Mouse (Mus musculus) thymus, adult 18-20 months (tissue): ENCODE results near the gene Nfs1.
A peak's percentile ranks its signal among the peaks of the same experiment; 100 is the strongest.
"Not testable (repeated sequence)": the region's sequence is repeated elsewhere in the genome, so short reads cannot be mapped to it uniquely, and the experiment has no call there.

Experiments
- DNase-seq, 2 experiments: peaks; one replicate each; pipeline ENCODE4 v3.0.0; 2022; ENCODE audit warnings: mixed read lengths in 2 of 2

Nfs1 gene

DNA sequence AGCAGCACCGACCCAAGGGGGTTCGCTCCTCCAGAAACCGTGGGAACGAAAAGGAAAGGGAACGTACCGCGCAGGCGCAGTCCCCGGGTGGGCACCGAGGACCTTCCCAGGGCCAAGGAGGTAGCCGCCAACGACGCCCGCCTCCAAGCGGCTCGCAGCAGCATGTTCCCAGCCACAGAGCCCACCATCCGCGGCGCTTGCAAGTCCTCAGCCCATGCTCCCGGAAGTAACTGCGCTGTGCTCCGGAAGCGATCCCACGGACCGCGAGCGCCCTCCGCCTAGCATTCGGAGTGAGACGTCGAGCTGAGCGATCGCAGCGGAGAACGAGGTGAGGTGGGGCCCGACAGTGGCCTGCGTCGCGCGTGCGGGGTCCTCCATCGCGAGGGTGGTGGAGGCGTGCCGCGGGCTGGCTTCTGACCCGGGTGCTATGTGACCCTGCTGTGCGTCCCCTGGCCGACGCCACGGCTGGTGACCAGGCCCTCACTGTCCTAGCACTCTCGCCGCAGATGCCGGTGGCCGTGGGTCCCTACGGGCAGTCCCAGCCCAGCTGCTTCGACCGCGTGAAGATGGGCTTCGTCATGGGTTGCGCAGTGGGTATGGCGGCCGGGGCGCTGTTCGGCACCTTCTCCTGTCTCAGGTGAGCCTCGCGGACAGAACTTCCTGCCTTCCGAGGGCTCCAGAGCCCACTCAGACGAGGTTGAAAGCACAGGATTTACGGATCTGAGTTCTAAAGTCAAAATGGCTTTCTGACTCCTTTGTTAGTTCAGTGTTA, at the start of gene Nfs1, which contains the start of gene Romo1:
Gene Nfs1, minus strand, starts transcription at position 234 of the 772 bp plus-strand sequence.
Gene Romo1, plus strand, starts transcription at position 87 of the 772 bp plus-strand sequence.
- DNase-seq: peak; percentile 91 to 93

DNA sequence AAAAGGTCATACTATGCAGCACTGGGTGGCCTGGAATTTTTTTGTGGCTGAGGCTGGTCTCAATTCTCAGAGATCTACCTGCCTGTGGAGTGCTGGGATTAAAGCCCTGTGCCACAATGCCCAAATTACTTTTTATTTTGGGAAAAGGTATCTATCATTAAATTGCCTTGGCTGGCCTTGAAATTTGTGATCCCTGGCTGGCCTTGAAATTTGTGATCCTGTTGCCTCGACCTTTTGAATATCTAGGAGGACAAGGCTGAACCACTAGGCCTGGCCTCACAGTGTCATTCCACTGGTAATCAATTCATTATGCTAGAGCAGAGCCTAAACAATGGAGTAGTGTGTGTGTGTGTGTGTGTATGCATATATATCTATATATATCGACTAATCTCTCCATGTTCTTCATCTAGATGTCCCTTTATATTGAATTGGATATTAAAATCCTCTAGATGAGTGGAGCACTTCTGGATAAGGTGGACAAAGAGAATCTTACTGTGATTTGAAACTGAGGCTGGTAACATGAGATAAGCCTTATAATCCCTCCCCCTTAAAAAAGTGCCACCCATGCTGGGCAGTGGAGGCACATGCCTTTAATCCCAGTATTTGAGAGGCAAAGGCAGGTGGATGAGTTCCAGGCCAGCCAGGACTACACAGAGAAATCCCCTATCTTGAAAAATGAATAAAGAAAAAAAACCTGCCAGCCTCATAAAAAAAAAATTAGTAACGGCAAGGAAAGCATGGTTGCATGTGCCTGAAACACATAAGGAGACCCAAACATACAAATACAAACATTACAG, 49.3 kb upstream of the Nfs1 start:
- DNase-seq: no peak

DNA sequence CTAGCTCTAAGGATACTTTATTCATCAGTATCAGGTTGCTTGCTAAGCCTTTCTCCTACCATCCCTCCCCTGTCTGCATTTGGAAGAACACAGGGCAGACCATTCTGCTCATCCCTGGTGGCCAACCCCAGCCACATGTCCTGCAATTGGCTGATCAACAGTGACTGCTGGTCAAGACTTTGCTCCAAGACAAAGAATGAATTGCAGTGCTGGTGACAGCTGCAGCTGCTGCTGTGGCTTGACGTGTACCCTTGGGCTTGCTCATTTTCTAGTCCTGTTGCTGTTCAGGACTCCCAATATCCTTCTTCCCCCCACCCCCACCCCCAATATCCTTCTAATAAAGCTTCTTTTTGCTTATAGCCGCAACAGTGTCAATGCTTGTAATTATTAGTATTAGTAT, 48.1 kb upstream of the Nfs1 start:
- no peak for DNase-seq

DNA sequence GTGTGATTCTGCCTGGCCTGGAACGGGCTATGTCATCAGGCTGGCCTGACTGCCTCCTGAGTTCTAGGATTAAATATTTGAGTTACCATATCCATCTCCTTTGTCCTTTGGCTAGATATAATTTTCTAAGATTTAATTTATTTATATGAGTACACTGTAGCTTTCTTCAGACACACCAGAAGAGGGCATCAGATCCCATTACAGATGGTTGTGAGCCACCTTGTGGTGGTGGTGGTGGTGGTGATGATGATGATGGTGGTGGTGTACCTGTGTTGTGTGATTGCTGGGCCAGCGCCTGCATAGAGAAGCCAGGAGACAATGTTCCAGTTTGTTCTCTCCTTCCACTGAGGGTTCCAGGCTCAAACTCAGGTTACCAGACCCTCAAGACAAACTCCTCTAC, 47.6 kb upstream of the Nfs1 start:
- DNase-seq: no peak

DNA sequence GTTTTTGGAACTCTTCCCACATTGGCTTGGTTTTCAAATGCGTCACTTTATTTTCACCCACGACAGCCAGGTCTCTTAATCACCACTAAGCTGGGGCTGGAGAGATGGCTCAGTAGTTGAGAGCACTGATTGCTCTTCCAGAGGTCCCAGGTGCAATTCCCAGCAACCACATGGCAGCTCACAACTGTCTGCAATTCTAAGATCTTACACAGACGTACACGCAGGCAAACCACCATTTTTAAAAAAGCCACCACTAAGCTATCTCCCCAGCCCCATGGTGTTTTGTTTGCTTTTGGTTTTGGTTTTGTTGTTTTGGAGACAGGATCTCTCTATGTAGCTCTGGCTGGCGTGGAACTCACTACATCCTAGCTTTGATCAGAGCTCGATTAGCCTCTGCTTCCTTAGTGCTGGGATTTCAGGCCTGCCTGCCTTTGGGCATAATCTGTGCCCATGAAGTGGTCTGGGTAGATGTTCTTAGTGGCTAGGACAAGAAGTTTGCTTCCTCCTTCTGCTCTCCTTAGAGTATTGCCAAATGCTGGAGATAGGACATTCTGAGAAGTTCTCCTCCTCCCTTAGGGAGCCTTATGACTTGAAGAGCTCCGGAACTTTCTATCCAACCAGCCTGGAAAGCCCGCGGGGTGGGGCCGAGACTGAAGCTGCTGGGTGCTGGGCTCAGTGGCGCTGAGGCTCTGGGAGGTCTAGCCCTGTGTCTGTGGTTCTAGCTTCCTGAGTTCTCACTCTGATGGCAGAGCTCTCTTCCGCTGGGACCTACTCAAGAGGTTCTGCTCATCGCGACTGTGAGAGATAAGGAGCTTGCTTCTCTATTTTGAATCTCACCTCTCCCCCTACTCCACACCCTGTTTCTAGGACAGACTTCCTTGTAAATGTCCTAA, 46.3 kb upstream of the Nfs1 start:
- DNase-seq: peak; percentile 51 to 69

DNA sequence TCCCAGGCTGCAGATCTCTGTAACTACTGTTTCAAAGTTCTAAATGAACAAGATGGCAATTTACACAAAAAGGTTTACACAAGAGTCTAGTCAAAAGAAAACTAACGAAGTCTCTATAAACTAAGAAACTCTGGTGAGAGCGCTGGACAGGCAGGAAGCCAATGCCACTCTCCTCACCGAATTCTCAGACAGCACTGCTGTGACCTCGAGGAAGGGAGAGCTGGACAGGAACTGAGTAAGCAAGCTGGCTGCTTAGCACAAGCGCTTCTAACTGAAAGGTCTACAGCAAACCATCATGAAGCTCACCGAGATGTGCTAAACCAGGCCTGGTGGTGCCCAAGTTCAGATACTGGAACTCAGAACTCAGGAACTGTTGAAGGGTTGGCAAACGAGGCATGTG, 45.3 kb upstream of the Nfs1 start:
- DNase-seq: not testable (repeated sequence)

DNA sequence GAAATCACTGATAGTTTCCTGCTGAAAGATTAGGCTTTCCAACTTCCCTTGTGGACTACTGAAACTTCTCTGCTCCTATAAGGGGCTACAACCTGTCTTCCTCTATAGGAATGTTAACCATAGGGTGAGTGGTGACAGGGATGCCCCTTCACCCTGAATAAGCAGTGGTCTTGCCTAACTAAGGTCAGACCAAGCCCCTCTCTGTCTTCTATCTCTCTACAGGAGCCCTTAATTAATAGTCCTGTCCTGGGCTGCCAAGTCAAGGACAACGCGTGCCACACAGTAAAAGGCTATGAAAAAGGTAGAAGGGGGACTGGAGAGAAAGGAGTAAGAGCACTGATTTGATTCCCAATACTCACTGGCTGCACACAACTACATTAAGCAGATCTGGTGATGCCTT, 37.6 kb upstream of the Nfs1 start:
- no peak for DNase-seq

DNA sequence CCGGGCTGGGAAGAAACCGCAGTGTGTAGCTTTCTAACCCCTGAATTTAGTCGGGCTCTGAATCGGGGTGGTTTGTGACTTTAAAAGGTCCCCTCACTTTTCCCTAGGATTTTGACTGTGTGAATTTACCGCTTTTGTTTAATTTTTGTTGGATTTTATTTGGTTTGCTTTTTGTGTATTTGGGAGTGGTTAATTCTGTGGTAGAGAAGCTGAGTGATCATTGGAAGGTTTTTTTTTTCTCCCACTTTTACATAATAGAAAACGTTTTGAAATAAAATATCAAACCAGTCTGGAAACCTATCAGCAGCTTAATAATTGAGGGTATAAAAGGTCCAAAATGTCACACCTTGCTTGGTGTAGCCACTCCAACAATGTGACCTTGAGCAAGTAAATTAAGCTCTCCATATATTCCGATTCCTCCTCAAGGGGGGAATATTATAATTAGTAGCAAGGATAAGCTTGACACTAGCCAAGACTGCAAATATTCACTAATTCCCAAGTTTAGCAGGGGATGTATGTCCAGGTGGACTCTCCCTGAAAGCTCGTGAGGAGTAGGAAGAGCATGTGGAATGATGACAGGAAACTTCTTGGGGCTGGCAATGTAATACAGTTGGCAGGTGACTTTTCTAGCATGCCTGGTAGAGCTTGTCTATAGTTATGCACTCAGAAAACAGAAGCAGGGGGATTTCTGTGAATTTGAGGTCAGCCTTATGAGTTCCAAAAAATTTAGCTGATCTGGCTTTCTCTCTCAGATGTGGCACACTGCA, 37.0 kb upstream of the Nfs1 start:
- DNase-seq: no peak

DNA sequence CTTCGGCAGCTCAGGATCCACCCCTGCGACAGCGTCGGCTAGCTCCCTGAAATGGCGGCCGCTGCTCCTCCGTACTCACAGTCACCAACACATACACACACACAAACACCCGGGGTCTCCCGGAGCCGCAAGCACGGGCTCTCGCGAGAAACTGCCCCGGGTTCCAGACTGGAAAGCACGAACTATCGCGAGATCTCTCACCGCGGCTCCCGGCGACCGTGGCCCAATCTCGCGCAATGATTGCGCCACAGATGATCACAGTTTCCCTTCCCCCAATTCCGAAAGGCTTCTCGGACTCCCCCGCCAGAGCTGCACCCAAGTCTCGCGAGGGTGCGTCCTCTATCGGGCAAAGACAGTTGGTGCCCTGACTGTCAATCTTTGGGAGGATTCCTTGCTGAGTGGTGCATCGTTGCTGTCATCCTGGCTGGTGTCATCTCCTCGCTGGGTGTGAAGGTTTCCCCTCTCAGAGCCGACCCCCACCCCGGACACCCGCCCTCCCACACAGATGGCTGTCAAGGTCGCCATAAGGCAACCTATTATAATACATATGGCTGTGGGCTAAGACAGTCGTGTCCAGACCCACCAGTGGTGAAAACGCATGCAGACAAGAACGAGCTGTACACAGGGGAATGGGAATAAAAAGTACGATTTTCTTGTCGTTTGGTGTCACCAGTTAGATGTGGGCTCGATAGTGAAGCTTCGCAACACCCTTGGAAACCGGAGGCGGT, 36.3 kb upstream of the Nfs1 start, which contains the start of gene Rbm39:
Gene Rbm39, minus strand, starts transcription at position 145 of the 728 bp plus-strand sequence.
- peak; percentile 99 for DNase-seq

DNA sequence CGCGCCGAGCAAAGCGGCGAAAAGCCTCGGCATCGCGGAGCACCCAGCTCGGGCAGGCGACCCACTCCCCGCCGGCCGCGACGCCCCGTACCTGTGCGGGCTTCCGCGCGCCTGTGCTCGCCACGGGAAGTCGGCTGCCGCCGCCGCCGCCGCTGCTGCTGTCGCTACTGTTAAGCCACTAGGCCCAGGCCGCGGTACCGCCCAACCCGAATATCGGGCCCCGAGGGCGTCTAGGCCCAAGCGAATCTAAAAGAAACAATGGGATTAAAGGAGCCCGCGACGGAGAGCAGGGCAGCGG, 35.8 kb upstream of the Nfs1 start:
- no peak for DNase-seq

DNA sequence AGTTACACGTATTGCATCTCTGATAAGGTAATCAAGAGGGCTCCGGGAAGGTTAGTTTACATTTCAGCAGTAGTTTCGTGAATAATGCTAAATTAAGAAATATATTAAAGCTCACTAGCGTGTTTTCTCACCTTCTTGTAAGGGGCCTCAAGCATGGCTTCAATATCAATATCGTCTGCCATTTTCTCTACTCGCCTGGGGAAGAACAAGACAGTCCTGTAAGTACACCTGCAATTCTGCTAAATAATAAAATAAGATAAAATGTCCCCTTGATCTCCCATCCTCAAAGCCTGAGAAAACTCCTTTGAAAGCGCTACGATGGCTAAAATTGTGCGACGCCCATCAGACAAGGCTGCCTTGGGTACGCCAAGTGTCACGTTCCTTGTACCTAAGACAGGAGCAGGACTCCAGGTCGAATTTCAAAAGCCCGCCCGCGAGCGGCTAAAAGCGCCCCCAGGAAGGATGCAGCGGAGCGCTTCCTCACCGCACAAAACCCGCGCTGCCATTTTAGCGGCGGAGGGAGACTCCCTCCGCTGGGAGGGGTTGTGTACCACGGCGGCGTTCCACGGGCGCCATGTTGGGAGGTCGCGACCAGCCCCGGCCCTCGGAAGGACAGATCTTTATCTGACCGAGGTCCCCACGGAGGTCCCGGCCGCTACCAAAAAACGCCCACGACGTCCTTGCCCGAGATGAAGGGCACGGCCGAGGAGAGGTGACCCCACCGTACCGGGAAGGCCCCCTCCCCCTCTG, 35.2 kb upstream of the Nfs1 start:
- peak; percentile 78 to 82 for DNase-seq

DNA sequence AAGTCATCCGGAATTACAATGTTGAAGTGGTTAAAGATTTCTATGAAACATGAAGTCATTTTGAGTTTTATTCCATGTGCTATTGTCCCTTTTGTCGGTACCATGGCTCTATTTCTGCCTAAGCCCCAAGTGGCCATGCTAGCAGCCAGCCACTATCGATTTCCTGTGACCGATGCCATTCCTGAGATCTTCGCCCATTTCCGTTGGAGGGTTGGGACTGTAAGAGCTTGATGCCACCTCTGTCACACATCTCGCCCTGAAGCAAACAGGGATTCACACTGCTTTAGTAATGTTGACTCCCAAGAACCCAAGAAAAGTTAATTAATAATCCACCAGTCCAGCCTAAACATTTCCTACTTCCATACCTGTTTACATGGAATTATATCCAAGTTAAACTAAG, 33.7 kb upstream of the Nfs1 start:
- DNase-seq: no peak

DNA sequence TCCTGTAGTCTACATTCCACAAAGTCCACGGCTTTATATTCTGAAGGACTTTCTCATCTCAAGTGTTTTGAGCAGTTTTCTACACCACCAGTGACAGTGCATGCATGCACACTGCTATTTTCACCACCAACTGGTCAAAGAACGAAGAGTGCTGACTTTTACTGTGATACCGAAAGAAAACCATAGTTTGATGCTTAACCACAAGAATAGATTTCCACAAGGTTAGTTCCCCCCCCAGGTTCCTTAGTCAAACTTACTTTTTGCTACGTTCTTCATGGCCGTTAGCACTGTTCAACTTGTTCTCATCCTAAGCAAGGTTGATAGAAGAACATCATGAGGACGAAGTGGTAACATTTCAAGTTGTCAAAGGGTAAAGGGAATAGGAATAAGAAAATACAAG, 33.1 kb upstream of the Nfs1 start:
- DNase-seq: no peak

DNA sequence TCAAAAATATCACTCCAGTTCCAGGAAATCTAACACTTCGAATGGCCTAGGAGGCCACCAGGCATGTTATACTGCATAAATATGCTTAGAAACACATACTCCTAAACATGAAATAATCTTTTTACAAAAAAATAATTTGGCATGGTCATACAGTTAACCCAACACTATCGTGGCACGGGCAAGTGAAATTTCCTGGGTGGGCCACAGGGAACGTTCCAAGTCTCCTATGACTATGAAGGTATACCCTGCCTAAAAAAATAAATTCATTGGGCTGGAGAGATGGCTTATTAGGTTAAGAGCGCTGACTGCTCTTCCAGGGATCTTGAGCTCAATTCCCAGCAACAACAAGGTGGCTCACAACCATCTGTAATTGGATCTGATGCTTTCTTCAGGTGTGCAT, 22.6 kb upstream of the Nfs1 start:
- DNase-seq: no peak

DNA sequence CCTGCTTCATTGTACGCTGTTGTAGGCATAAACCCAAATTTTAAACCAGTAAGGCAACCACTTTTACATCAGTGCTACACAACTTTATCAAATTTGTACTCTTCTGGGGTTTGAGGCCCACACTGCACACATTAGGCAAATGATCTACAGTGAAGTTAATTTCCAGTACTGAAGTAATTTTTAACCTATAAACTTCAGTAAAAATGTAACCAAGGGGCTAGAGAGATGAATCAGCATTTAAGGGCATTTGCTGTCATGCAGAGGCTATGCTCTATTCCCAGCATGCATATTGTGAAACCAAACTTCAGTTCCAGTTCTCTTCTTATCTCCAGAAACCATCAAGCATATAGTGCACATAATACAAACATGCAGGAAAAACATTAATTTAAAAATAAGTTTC, 21.5 kb upstream of the Nfs1 start:
- DNase-seq: no peak

DNA sequence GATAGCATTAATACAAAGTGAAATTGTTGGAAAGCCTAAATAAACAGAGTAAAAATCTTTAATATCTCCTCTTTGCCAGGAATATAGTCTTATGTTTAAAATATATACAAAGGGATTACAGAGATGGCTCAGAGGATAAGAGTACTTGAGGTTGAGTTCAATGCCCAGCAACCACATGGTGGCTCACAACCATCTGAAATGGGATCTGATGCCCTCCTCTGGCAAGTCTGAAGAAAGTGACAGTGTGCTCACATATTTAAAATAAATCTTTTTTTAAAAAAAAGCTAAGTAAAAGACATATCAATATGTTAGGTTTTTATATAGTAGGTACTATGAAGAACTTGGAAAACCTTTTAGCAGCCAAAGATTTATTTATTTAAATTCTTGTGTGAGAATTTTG, 7.6 kb upstream of the Nfs1 start:
- DNase-seq: no peak

DNA sequence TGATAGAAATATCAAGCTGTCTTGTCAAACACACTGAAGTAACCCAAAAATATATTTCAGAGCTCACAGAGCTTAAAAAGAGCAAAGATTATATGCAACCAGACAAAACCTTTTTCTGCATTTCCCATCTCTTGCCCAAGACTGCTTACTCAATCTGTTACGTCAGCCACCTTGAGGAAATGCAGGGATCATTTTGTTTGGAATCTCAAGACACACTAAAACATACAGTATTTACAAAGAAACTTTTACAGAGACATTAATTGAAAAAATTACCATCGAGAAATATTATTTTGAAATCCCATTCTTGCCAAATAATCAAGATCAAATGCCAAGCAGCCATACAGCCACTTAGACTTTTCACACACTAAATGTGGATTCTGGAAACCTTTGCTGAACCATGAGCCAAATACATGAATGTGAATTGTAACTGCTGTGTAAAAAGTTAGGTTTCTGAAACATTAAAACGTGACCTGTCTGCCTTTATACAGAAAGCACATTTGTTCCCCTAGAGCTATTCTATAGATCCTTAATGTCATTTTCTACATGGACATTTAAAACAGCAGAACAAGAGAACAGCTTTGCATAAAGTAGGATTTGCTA, 3.4 kb upstream of the Nfs1 start:
- no peak for DNase-seq

DNA sequence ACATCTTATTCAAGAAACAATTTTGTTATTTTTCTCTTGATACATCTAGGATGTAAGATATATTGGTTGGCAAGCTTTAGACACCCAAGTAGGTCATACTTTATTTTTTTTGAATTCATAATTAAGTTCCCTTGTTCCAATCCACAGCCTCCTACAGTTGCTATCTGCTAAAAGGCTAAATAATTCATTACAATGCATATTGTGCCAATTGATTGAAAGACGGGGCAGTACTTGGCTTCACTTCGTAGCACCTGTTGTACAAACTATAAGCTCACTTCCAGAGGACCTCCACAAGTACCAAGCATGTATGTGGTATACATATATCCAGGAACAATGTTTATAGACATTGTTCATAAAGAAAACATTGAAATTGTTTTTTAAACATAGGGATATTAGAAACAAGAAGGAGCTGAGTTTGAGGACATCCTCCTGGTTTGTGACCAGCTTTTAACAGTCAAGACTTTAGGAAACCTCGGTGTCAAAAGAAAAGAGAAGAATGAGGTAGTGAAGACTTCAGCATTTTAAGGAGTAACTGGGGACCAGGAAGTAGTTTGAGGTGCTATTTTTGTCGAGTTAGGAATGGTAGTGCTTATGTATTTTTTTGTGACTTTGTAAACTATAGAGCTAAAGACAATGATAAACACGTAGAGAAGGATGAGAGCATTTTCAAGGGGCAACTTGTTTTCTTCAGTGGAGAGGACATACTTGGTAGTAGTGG, 2.4 kb upstream of the Nfs1 start:
- DNase-seq: no peak

DNA sequence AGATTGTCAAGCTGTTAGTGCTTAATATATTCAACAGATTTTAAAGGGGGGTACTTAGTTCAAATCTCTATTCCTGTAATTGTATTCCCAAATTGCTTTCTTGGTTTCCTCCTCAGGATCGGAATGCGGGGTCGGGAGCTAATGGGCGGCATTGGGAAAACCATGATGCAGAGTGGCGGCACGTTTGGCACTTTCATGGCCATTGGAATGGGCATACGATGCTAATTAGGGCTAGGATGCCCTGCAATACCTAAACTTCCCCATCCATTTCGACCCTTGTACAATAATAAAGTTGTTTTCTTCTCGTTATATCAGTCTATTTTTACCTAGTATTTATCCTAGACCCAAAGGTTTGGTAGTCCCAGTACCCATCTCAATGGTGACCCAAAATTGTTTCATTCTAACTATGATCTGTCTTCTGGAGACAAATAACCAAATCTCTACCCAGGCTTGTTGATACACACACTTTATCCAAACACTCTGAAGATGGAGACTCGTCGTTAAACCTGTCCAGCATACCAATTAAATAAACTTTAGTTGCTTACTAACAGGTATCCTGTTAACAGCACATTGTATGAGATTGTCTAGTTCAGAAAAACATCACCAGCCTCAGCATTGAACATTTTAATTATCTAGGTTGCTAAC, 1.6 kb upstream of the Nfs1 start:
- DNase-seq: no peak
